Mouse (Mus musculus) erythroid progenitor cell, adult 5-6 weeks (primary cell): ENCODE measurements around the gene Trp53i11. TPM values are rescaled to one million over a fixed set of nuclear protein-coding genes. Genes with fewer than 3 reads are reported as not detected.

Source experiments
- ATAC-seq: replicated peaks from 2 replicates; pipeline ENCODE4 v1.8.0; 2016; ENCODE audit warnings: moderate number of reproducible peaks, mild to moderate bottlenecking, moderate TSS enrichment, inconsistent platforms; ENCODE audit not compliant: poor library complexity, low FRiP score, severe bottlenecking
- total RNA-seq, 2 experiments: library from RNA; stranded (forward) in 1 of 2; stranded (reverse) in 1 of 2; fragments of 150-400 nt in 1 of 2; fragments of 186-747, 209-891 nt in 1 of 2; gene quantifications; 2 replicates each; pipeline versions ENCODE4 v1.2.3 to v1.2.4; 2015 to 2017; ENCODE audit warnings: low replicate concordance in 2 of 2

Trp53i11 gene
- total RNA-seq, 2 experiments from 2014 or later = 3.4 to 5.4 TPM

- ATAC-seq = no peak
Observed at GRCm38 (mm10) chr2:93170156-93170844, 17.0 kb upstream of the Trp53i11 start.

GRCm38 (mm10) chr2:93170845-93171200 is 16.5 kb upstream of the Trp53i11 start:
- ATAC-seq = no peak

GRCm38 (mm10) chr2:93171929-93172328 is 15.4 kb upstream of the Trp53i11 start:
- ATAC-seq = no peak

GRCm38 (mm10) chr2:93172460-93172859 is 14.9 kb upstream of the Trp53i11 start:
- no peak for ATAC-seq

GRCm38 (mm10) chr2:93174159-93174558 is 13.2 kb upstream of the Trp53i11 start:
- ATAC-seq = no peak

- ATAC-seq = no peak
Observed at GRCm38 (mm10) chr2:93175278-93175677, 12.1 kb upstream of the Trp53i11 start.

- ATAC-seq = no peak
Observed at GRCm38 (mm10) chr2:93175721-93176120, 11.6 kb upstream of the Trp53i11 start.

GRCm38 (mm10) chr2:93176193-93176798 is 11.1 kb upstream of the Trp53i11 start:
- no peak for ATAC-seq

GRCm38 (mm10) chr2:93176871-93177667 is 10.3 kb upstream of the Trp53i11 start:
- ATAC-seq = no peak

- ATAC-seq = no peak
Observed at GRCm38 (mm10) chr2:93177668-93178312, 9.6 kb upstream of the Trp53i11 start.

GRCm38 (mm10) chr2:93178313-93178677 is 9.1 kb upstream of the Trp53i11 start:
- ATAC-seq = no peak

- no peak for ATAC-seq
Observed at GRCm38 (mm10) chr2:93179603-93180002, 7.7 kb upstream of the Trp53i11 start.

- no peak for ATAC-seq
Observed at GRCm38 (mm10) chr2:93180077-93180844, 7.1 kb upstream of the Trp53i11 start.

- ATAC-seq = no peak
Observed at GRCm38 (mm10) chr2:93182859-93183258, 4.5 kb upstream of the Trp53i11 start.

- ATAC-seq = no peak
Observed at GRCm38 (mm10) chr2:93188020-93188760, 842 bp downstream of the Trp53i11 start.

- no peak for ATAC-seq
Observed at GRCm38 (mm10) chr2:93188761-93189458, 1.6 kb downstream of the Trp53i11 start.

GRCm38 (mm10) chr2:93190771-93191487 is 3.6 kb downstream of the Trp53i11 start:
- no peak for ATAC-seq
